Mouse (Mus musculus): ENCODE results near the gene Zkscan17.
A peak's percentile ranks its signal among the peaks of the same experiment; 100 is the strongest.

Zkscan17 gene

GRCm38 (mm10) chr11:59460459-59460858 is 66.1 kb downstream of the Zkscan17 start:
- no peak for DNase-seq (ENCODE audit: extremely low read depth, low read depth)

DNA sequence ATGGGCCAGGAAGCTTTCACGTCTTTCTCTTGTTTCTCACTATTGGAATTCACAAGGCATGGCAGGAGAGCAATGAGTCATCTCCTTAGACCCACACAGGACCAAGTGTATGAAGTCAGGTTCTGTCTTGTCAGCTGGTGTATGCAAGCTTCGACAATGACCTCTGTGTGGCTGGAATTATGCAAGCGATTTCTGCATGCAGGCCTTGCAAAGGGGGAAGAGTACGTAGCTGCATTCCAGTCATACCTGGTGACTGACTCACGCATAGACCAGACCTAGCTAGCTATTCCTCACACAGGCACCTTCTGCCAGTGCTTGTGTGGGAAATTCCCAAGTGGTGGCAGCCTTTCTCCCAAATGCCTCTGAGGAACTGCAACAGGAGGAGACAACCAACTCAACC is 67.6 kb downstream of the Zkscan17 start:
- no peak for DNase-seq (ENCODE audit: extremely low read depth, low read depth)

DNA sequence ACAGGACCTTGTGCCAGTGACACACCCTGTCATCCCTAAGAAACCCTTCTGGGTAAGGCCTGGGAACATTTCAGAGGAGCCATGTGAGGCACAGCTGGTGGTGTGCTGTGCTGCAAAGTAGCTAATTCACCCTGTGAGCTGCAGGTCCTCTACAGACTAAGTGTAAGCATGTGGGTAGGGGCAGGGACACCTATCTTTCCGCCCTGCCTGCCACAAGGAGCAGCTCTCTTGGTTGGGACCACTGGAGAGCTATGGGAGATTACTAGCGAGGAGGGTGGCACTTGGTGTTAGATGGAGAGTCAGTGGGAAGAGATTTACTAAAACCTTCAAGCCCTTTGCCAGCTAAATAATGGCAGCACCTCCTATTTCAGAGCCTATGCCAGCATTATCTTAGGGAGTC is 69.7 kb downstream of the Zkscan17 start:
- no peak for DNase-seq (ENCODE audit: extremely low read depth, low read depth)

GRCm38 (mm10) chr11:59456346-59456745 is 70.2 kb downstream of the Zkscan17 start:
- no peak for DNase-seq (ENCODE audit: extremely low read depth, low read depth)

- DNase-seq (ENCODE audit: extremely low read depth, low read depth): no peak
These were observed 75.5 kb downstream of the Zkscan17 start, which contains the start of gene Snap47 for GRCm38 (mm10) chr11:59451086-59451485. TSS of gene Snap47 (minus strand) at chr11:59451186.

GRCm38 (mm10) chr11:59450230-59450771 is 76.2 kb downstream of the Zkscan17 start:
- peak; percentile 17 for DNase-seq (ENCODE audit: extremely low read depth, low read depth)

- DNase-seq (ENCODE audit: extremely low read depth, low read depth): peak; percentile 65
These were observed 76.8 kb downstream of the Zkscan17 start, which contains the start of gene Jmjd4 for GRCm38 (mm10) chr11:59449741-59450229. TSS of gene Jmjd4 (plus strand) at chr11:59450045.

- no peak for DNase-seq (ENCODE audit: extremely low read depth, low read depth)
These were observed 83.4 kb downstream of the Zkscan17 start for GRCm38 (mm10) chr11:59443102-59443501.

DNA sequence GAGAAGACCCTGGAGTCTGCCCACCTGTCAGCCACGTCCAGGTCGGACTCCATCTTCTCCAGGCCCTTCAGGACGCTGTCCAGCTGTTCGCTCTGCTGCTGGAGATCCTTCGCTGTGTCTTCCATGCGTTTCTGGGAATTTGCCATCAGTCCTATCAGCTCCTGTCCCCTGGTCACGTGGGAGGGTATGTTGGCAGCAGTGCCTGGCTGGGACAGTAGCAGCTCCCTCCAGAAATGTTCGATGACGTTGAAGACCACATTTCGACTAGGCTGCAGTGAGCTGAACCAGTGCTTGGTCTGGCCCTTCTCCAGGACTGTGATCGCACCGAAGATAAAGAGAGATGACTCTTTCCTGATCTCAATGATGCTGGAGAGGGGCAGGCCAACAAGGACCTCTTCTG is 88.6 kb downstream of the Zkscan17 start:
- no peak for DNase-seq (ENCODE audit: extremely low read depth, low read depth)

Data from MEL-GATA-1-ER (cell line).